Mouse (Mus musculus) telencephalon, adult 2 months (tissue): ENCODE measurements at regions not wholly inside any gene's neighbourhood (a gene's known extent, or its start where the extent isn't known, plus 50 kb on each side); places are given as distances from the start of the nearest gene placed in this dataset.
"Not testable (repeated sequence)": the region's sequence is repeated elsewhere in the genome, so short reads cannot be mapped to it uniquely, and the experiment has no call there.

Experiments used
- DNase-seq: peaks from one replicate; pipeline ENCODE4 v3.0.0-alpha.2; 2011; ENCODE audit warnings: low read depth, low spot score

- DNase-seq: no peak
These were observed 347.7 kb downstream of the Cypt12 start for GRCm38 (mm10) chr3:18295921-18296320.

- no peak for DNase-seq
These were observed 350.5 kb downstream of the Cypt12 start for GRCm38 (mm10) chr3:18298699-18299098.

- DNase-seq: no peak
These were observed 351.3 kb downstream of the Cypt12 start for GRCm38 (mm10) chr3:18299502-18299901.

GRCm38 (mm10) chr3:18319433-18319832, 371.2 kb downstream of the Cypt12 start:
- DNase-seq: no peak

GRCm38 (mm10) chr3:18333182-18333581, 385.0 kb downstream of the Cypt12 start:
- no peak for DNase-seq

- DNase-seq: no peak
These were observed 391.0 kb downstream of the Cypt12 start for GRCm38 (mm10) chr3:18339189-18339588.

GRCm38 (mm10) chr3:18341757-18342156, 393.5 kb downstream of the Cypt12 start:
- DNase-seq: no peak

- no peak for DNase-seq
These were observed 430.1 kb downstream of the Cypt12 start for GRCm38 (mm10) chr3:18378014-18379005.

- peak; percentile 65 for DNase-seq
These were observed 473.8 kb downstream of the Cypt12 start for GRCm38 (mm10) chr3:18421886-18422575.

GRCm38 (mm10) chr3:18428908-18429307, 480.7 kb downstream of the Cypt12 start:
- DNase-seq: no peak

- DNase-seq: peak; percentile 49
These were observed 490.6 kb downstream of the Cypt12 start for GRCm38 (mm10) chr3:18438845-18439244.

- peak; percentile 35 for DNase-seq
These were observed 504.2 kb downstream of the Cypt12 start for GRCm38 (mm10) chr3:18452197-18452933.

GRCm38 (mm10) chr3:18453220-18453985, 505.2 kb downstream of the Cypt12 start:
- no peak for DNase-seq

- DNase-seq: no peak
These were observed 505.7 kb downstream of the Cypt12 start for GRCm38 (mm10) chr3:18453986-18454291.

- not testable (repeated sequence) for DNase-seq
These were observed 506.5 kb downstream of the Cypt12 start for GRCm38 (mm10) chr3:18454558-18455191.

GRCm38 (mm10) chr3:18456033-18456690, 508.0 kb downstream of the Cypt12 start:
- DNase-seq: no peak

GRCm38 (mm10) chr3:18460267-18460666, 512.1 kb downstream of the Cypt12 start:
- DNase-seq: no peak

- no peak for DNase-seq
These were observed 523.6 kb downstream of the Cypt12 start for GRCm38 (mm10) chr3:18471846-18472245.

GRCm38 (mm10) chr3:18479557-18479956, 531.3 kb downstream of the Cypt12 start:
- DNase-seq: no peak

GRCm38 (mm10) chr3:18482006-18482405, 533.8 kb downstream of the Cypt12 start:
- DNase-seq: no peak
